Mouse (Mus musculus): ENCODE data around the gene Phtf2. TPM values are rescaled to one million over a fixed set of nuclear protein-coding genes. Genes with fewer than 3 reads are reported as not detected.
"Not testable (repeated sequence)": the region's sequence is repeated elsewhere in the genome, so short reads cannot be mapped to it uniquely, and the experiment has no call there.

Gene Phtf2
- polyA plus RNA-seq, 1 experiment: 2.7 TPM

- H3K4me1 ChIP-seq (ENCODE audit: control insufficient read depth, insufficient read depth, low read length): no peaks in the 10 kb centered on the region; the same call in 1 of the 2 replicates
- no peak for TF ChIP-seq CTCF (IDR thresholded peaks at IDR 0.05; ENCODE audit: insufficient read depth, low read length)
- TF ChIP-seq POLR2A (IDR thresholded peaks at IDR 0.05; ENCODE audit: borderline replicate concordance, extremely low read depth, low read depth, low read length): no peak
- no peak overlapping the region for H3K4me3 ChIP-seq (replicated peaks; ENCODE audit: extremely low read depth, low read depth, low read length)
- DNase-seq: no peak
- WGBS: 52% methylated on average over 7 of the region's 7 CpGs
These were observed 130.2 kb downstream of the Phtf2 start for GRCm38 (mm10) chr5:20751696-20752095.

- no peak for DNase-seq
- no peak overlapping the region for H3K4me3 ChIP-seq (replicated peaks; ENCODE audit: extremely low read depth, low read depth, low read length)
- 87% methylated on average over 7 of the region's 7 CpGs for WGBS
- no peaks in the 10 kb centered on the region; the same call in 1 of the 2 replicates for H3K4me1 ChIP-seq (ENCODE audit: control insufficient read depth, insufficient read depth, low read length)
- no peak for TF ChIP-seq POLR2A (IDR thresholded peaks at IDR 0.05; ENCODE audit: borderline replicate concordance, extremely low read depth, low read depth, low read length)
- TF ChIP-seq CTCF (IDR thresholded peaks at IDR 0.05; ENCODE audit: insufficient read depth, low read length): no peak
These were observed 130.9 kb downstream of the Phtf2 start for GRCm38 (mm10) chr5:20751000-20751399.

GRCm38 (mm10) chr5:20749535-20749934 is 132.4 kb downstream of the Phtf2 start:
- 68% methylated on average over 3 of the region's 3 CpGs for whole genome bisulfite sequencing
- Histone ChIP-seq H3K4me3 (replicated peaks; ENCODE audit: extremely low read depth, low read depth, low read length) (no peak overlapping the region), H3K4me1 (ENCODE audit: control insufficient read depth, insufficient read depth, low read length) (no peaks in the 10 kb centered on the region; the same call in 1 of the 2 replicates)
- no peak for DNase-seq
- no peak for TF ChIP-seq POLR2A (IDR thresholded peaks at IDR 0.05; ENCODE audit: borderline replicate concordance, extremely low read depth, low read depth, low read length)

- DNase-seq: no peak
- H3K4me1 ChIP-seq (ENCODE audit: control insufficient read depth, insufficient read depth, low read length): no peaks in the 10 kb centered on the region; the same call in 1 of the 2 replicates
- TF ChIP-seq POLR2A (IDR thresholded peaks at IDR 0.05; ENCODE audit: borderline replicate concordance, extremely low read depth, low read depth, low read length): no peak
- no peak for TF ChIP-seq CTCF (IDR thresholded peaks at IDR 0.05; ENCODE audit: insufficient read depth, low read length)
- no peak overlapping the region for H3K4me3 ChIP-seq (replicated peaks; ENCODE audit: extremely low read depth, low read depth, low read length)
- WGBS: 91% methylated on average over 8 of the region's 8 CpGs
These were observed 133.1 kb downstream of the Phtf2 start for GRCm38 (mm10) chr5:20748856-20749255.

- Histone ChIP-seq H3K4me1 (ENCODE audit: control insufficient read depth, insufficient read depth, low read length) (no peaks in the 10 kb centered on the region; the same call in 1 of the 2 replicates), H3K4me3 (replicated peaks; ENCODE audit: extremely low read depth, low read depth, low read length) (no peak overlapping the region)
- 91% methylated on average over 4 of the region's 4 CpGs for WGBS
- no peak for DNase-seq
- TF ChIP-seq CTCF (IDR thresholded peaks at IDR 0.05; ENCODE audit: insufficient read depth, low read length) (no peak), POLR2A (IDR thresholded peaks at IDR 0.05; ENCODE audit: borderline replicate concordance, extremely low read depth, low read depth, low read length) (no peak)
These were observed 133.8 kb downstream of the Phtf2 start for GRCm38 (mm10) chr5:20748142-20748541.

- H3K4me1 ChIP-seq (ENCODE audit: control insufficient read depth, insufficient read depth, low read length): no peaks in the 10 kb centered on the region
- no peak for DNase-seq
- TF ChIP-seq POLR2A (IDR thresholded peaks at IDR 0.05; ENCODE audit: borderline replicate concordance, extremely low read depth, low read depth, low read length) (no peak), CTCF (IDR thresholded peaks at IDR 0.05; ENCODE audit: insufficient read depth, low read length) (no peak)
- 93% methylated on average over 8 of the region's 8 CpGs for WGBS
- no peak overlapping the region for H3K4me3 ChIP-seq (replicated peaks; ENCODE audit: extremely low read depth, low read depth, low read length)
These were observed 140.0 kb downstream of the Phtf2 start for GRCm38 (mm10) chr5:20741936-20742335.

GRCm38 (mm10) chr5:20741193-20741592 is 140.7 kb downstream of the Phtf2 start:
- H3K4me1 ChIP-seq (ENCODE audit: control insufficient read depth, insufficient read depth, low read length): no peaks in the 10 kb centered on the region
- WGBS: 62% methylated on average over 6 of the region's 6 CpGs

GRCm38 (mm10) chr5:20738795-20739194 is 143.1 kb downstream of the Phtf2 start:
- 53% methylated on average over 2 of the region's 2 CpGs for WGBS
- no peaks in the 10 kb centered on the region for H3K4me1 ChIP-seq (ENCODE audit: control insufficient read depth, insufficient read depth, low read length)
- H3K4me3 ChIP-seq (replicated peaks; ENCODE audit: extremely low read depth, low read depth, low read length): no peak overlapping the region
- DNase-seq: no peak
- no peak for TF ChIP-seq CTCF (IDR thresholded peaks at IDR 0.05; ENCODE audit: insufficient read depth, low read length)
- no peak for TF ChIP-seq POLR2A (IDR thresholded peaks at IDR 0.05; ENCODE audit: borderline replicate concordance, extremely low read depth, low read depth, low read length)

More at GRCm38 (mm10) chr5:20741193-20741592, 140.7 kb downstream of the Phtf2 start:
- DNase-seq: no peak
- no peak overlapping the region for H3K4me3 ChIP-seq (replicated peaks; ENCODE audit: extremely low read depth, low read depth, low read length)
- no peak for TF ChIP-seq CTCF (IDR thresholded peaks at IDR 0.05; ENCODE audit: insufficient read depth, low read length)

- H3K4me1 ChIP-seq (ENCODE audit: control insufficient read depth, insufficient read depth, low read length); H3K4me3 ChIP-seq (replicated peaks; ENCODE audit: extremely low read depth, low read depth, low read length); DNase-seq: not testable (repeated sequence)
- WGBS: 70% methylated on average over 4 of the region's 4 CpGs
These were observed 158.7 kb downstream of the Phtf2 start for GRCm38 (mm10) chr5:20723226-20723625.

GRCm38 (mm10) chr5:20720201-20720900 is 161.6 kb downstream of the Phtf2 start:
- no peak overlapping the region for H3K4me3 ChIP-seq (replicated peaks; ENCODE audit: extremely low read depth, low read depth, low read length)
- 44% methylated on average over 4 of the region's 4 CpGs for WGBS
- no peak for TF ChIP-seq POLR2A (IDR thresholded peaks at IDR 0.05; ENCODE audit: borderline replicate concordance, extremely low read depth, low read depth, low read length)
- no peak for TF ChIP-seq CTCF (IDR thresholded peaks at IDR 0.05; ENCODE audit: insufficient read depth, low read length)
- H3K4me1 ChIP-seq (ENCODE audit: control insufficient read depth, insufficient read depth, low read length): peaks cover 3% of the 10 kb centered on the region; the same call in 1 of the 2 replicates
- peak; percentile 46 for DNase-seq

- 83% methylated on average over 6 of the region's 6 CpGs for WGBS
- not testable (repeated sequence) for H3K4me1 ChIP-seq (ENCODE audit: control insufficient read depth, insufficient read depth, low read length); H3K4me3 ChIP-seq (replicated peaks; ENCODE audit: extremely low read depth, low read depth, low read length); DNase-seq
These were observed 165.9 kb downstream of the Phtf2 start for GRCm38 (mm10) chr5:20715980-20716379.

GRCm38 (mm10) chr5:20714619-20715018 is 167.3 kb downstream of the Phtf2 start:
- H3K4me3 ChIP-seq (replicated peaks; ENCODE audit: extremely low read depth, low read depth, low read length); DNase-seq; H3K4me1 ChIP-seq (ENCODE audit: control insufficient read depth, insufficient read depth, low read length): not testable (repeated sequence)
- 74% methylated on average over 1 of the region's 1 CpGs for whole genome bisulfite sequencing

- 87% methylated on average over 6 of the region's 6 CpGs for WGBS
- not testable (repeated sequence) for H3K4me3 ChIP-seq (replicated peaks; ENCODE audit: extremely low read depth, low read depth, low read length); DNase-seq; H3K4me1 ChIP-seq (ENCODE audit: control insufficient read depth, insufficient read depth, low read length)
These were observed 171.1 kb downstream of the Phtf2 start for GRCm38 (mm10) chr5:20710845-20711244.
